Mouse (Mus musculus): Measurements from ENCODE around the gene Creg2. TPM values are rescaled to one million over a fixed set of nuclear protein-coding genes. Genes with fewer than 3 reads are reported as not detected.

Creg2 gene
- polyA plus RNA-seq, 1 experiment from 2014 or later, result 9.3 TPM

DNA sequence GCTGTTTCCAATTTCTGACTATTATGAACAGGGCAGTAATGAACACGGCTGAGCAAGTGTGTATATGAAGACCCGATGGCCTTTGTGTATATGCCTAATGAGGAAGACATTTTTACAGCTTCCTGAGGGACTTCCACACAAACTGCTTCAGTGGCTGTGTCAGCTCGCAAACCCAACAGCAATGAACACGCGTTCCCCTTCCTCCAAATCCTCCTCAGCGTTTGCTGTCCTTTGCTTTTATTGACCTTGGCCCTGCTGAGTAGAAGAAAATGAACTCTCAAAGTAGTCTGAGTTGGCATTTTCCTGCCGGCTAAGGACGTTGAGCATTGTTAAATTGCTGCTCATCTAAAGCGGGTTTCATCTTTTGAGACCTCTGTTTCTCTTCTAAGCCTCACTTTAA is 65.9 kb downstream of the Creg2 start:
- no peaks in the 10 kb centered on the region for H3K27me3 ChIP-seq (replicated peaks)
- no peaks in the 10 kb centered on the region for H3K9me3 ChIP-seq
- 89% methylated on average over 9 of the region's 9 CpGs for WGBS
- no peak overlapping the region for H3K4me3 ChIP-seq
- H3K9ac ChIP-seq, result no peak overlapping the region
- no peak overlapping the region for H3K4me2 ChIP-seq
- H3K4me1 ChIP-seq, result no peaks in the 10 kb centered on the region
- no peak for ATAC-seq (replicated peaks)
- H3K36me3 ChIP-seq (replicated peaks), result no peaks in the 10 kb centered on the region
- no peak overlapping the region for H3K27ac ChIP-seq

DNA sequence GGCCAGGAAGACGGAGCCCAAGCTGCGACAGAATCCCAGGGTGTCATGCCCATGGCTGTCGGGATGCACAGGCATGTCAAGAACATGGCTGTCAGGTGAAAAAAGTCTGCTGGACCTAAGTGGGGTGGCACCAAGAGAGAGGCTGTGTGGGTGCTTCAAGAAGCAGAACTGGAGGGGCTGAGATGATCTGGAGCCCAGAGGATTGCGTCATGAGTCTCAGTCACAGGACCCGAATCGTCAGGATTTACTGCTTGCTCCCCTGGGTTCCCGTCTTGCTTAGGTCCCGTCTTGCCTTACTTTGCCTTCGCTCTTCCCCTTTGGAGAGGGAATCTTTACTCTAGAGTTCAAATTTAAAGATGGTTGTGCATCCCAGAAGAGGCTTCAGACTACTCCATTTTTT is 68.1 kb downstream of the Creg2 start:
- Histone ChIP-seq H3K9me3 (no peaks in the 10 kb centered on the region), H3K4me1 (no peaks in the 10 kb centered on the region), H3K27ac (no peak overlapping the region), H3K4me3 (no peak overlapping the region), H3K36me3 (replicated peaks) (no peaks in the 10 kb centered on the region), H3K27me3 (replicated peaks) (no peaks in the 10 kb centered on the region), H3K9ac (no peak overlapping the region), H3K4me2 (no peak overlapping the region)
- 92% methylated on average over 9 of the region's 9 CpGs for WGBS
- ATAC-seq (replicated peaks), result no peak

- ATAC-seq (replicated peaks), result no peak
- Histone ChIP-seq H3K9me3 (no peaks in the 10 kb centered on the region), H3K4me1 (peaks cover 6% of the 10 kb centered on the region), H3K27ac (no peak overlapping the region), H3K9ac (no peak overlapping the region), H3K4me2 (no peak overlapping the region), H3K36me3 (replicated peaks) (no peaks in the 10 kb centered on the region), H3K4me3 (no peak overlapping the region), H3K27me3 (replicated peaks) (no peaks in the 10 kb centered on the region)
- WGBS, result 79% methylated on average over 2 of the region's 3 CpGs
Measured at GRCm38 (mm10) chr1:39581215-39581614, 70.1 kb downstream of the Creg2 start.

DNA sequence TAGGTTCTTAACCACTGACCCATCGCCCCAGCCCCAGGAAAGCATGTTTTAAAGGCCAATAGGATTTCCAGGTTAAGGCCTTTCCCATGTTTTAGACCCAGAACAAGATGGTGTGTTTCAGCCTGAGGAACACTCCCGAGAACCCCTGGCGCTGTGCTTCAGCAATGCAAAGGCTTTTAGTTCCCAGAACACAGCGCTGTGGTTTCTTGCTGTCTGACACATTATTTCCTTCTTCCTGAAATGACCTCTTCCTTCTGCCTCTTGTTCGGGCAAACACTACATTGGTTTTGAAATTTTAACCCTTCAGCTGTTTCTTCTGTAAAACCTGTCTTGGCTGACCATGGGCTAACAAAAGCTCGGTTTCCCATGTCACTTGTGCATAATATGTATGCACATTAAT is 72.1 kb downstream of the Creg2 start:
- Histone ChIP-seq H3K9ac (no peak overlapping the region), H3K9me3 (no peaks in the 10 kb centered on the region), H3K4me3 (no peak overlapping the region), H3K36me3 (replicated peaks) (no peaks in the 10 kb centered on the region), H3K4me2 (no peak overlapping the region), H3K27ac (no peak overlapping the region), H3K4me1 (peaks cover 22% of the 10 kb centered on the region), H3K27me3 (replicated peaks) (no peaks in the 10 kb centered on the region)
- WGBS, result 79% methylated on average over 6 of the region's 6 CpGs
- ATAC-seq (replicated peaks), result no peak

DNA sequence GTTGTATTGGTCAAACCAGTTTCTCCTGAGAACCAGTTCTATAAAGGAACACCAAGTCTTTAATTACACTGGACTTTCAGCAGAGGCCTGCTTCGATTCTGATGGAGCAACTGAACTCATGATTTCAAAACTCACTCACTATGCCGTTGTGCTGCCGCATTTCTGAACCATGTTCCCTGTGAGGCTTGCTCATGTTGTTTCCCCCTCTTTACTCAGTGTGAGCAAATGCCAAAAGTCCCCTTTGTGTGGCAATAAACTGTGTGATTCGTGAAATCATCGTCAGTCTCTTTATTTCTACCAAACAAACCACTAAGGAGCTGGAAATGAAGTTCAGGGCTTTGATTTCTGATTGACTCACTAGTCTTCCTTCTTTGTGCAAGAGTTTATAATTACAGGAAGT is 72.8 kb downstream of the Creg2 start:
- H3K9ac ChIP-seq, result no peak overlapping the region
- H3K36me3 ChIP-seq (replicated peaks), result no peaks in the 10 kb centered on the region
- H3K27ac ChIP-seq, result no peak overlapping the region
- H3K4me2 ChIP-seq, result no peak overlapping the region
- 88% methylated on average over 5 of the region's 5 CpGs for WGBS
- H3K4me1 ChIP-seq, result peaks cover 24% of the 10 kb centered on the region
- no peak overlapping the region for H3K4me3 ChIP-seq
- no peaks in the 10 kb centered on the region for H3K27me3 ChIP-seq (replicated peaks)
- ATAC-seq (replicated peaks), result no peak
- H3K9me3 ChIP-seq, result no peaks in the 10 kb centered on the region

GRCm38 (mm10) chr1:39577253-39577705 is 74.0 kb downstream of the Creg2 start, which contains the start of gene Rnf149:
Gene Rnf149 (minus strand): TSS chr1:39577405.
- H3K4me3 ChIP-seq, result peak within 1 kb of the TSS; percentile 94
- peak within 1 kb of the TSS; percentile 76 for H3K4me2 ChIP-seq
- peak within 1 kb of the TSS; percentile 98 for H3K27ac ChIP-seq
- H3K9me3 ChIP-seq, result no peaks in the 10 kb centered on the region
- peak; percentile 96 for ATAC-seq (replicated peaks)
- no peaks in the 10 kb centered on the region for H3K27me3 ChIP-seq (replicated peaks)
- H3K36me3 ChIP-seq (replicated peaks), result no peaks in the 10 kb centered on the region
- H3K9ac ChIP-seq, result peak within 1 kb of the TSS; percentile 93
- under 1% methylated on average over 49 of the region's 49 CpGs for WGBS
- H3K4me1 ChIP-seq, result peaks cover 24% of the 10 kb centered on the region

- ATAC-seq (replicated peaks), result peak; percentile 91
- H3K9ac ChIP-seq, result peak overlapping the region; percentile 93
Measured at GRCm38 (mm10) chr1:39576431-39577243, 74.6 kb downstream of the Creg2 start.

GRCm38 (mm10) chr1:39575778-39576375 is 75.4 kb downstream of the Creg2 start:
- H3K27ac ChIP-seq, result peak overlapping the region; percentile 98

More at GRCm38 (mm10) chr1:39576431-39577243, 74.6 kb downstream of the Creg2 start:
- Histone ChIP-seq H3K4me3 (peak overlapping the region; percentile 94), H3K4me2 (peak overlapping the region; percentile 76), H3K27ac (peak overlapping the region; percentile 98), H3K9me3 (no peaks in the 10 kb centered on the region), H3K4me1 (peaks cover 24% of the 10 kb centered on the region), H3K36me3 (replicated peaks) (no peaks in the 10 kb centered on the region), H3K27me3 (replicated peaks) (no peaks in the 10 kb centered on the region)
- WGBS, result under 1% methylated on average over 80 of the region's 88 CpGs

DNA sequence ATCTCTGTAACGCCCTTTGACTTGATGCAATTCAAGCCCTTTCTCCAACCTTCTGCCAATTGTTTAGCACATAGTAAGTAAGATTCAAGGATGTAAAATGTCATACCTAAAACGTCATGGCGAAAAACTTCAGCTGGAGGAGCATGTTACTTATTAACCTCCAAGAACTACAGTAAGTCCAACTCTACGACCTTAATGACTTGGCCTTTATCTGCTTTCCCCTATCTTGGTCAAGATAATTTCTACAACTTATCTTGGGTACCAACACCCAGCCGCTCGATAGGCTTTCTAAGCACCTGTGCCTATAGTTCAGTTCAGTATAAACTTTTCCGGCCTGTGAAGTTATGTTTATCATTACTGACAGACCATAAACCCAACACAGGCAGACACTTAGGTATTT is 77.4 kb downstream of the Creg2 start:
- Histone ChIP-seq H3K4me1 (peaks cover 24% of the 10 kb centered on the region), H3K27me3 (replicated peaks) (no peaks in the 10 kb centered on the region), H3K27ac (no peak overlapping the region), H3K4me2 (no peak overlapping the region), H3K9ac (no peak overlapping the region), H3K9me3 (no peaks in the 10 kb centered on the region), H3K36me3 (replicated peaks) (no peaks in the 10 kb centered on the region), H3K4me3 (no peak overlapping the region)
- WGBS, result 94% methylated on average over 7 of the region's 7 CpGs
- ATAC-seq (replicated peaks), result no peak

More at GRCm38 (mm10) chr1:39575778-39576375, 75.4 kb downstream of the Creg2 start:
- 21% methylated on average over 8 of the region's 8 CpGs for WGBS
- Histone ChIP-seq H3K9ac (peak overlapping the region; percentile 93), H3K27me3 (replicated peaks) (no peaks in the 10 kb centered on the region), H3K4me1 (peaks cover 24% of the 10 kb centered on the region), H3K36me3 (replicated peaks) (no peaks in the 10 kb centered on the region), H3K4me2 (peak overlapping the region; percentile 76), H3K9me3 (no peaks in the 10 kb centered on the region), H3K4me3 (peak overlapping the region; percentile 94)
- ATAC-seq (replicated peaks), result no peak

GRCm38 (mm10) chr1:39571653-39572052 is 79.6 kb downstream of the Creg2 start:
- Histone ChIP-seq H3K9ac (no peak overlapping the region), H3K9me3 (no peaks in the 10 kb centered on the region), H3K4me1 (peaks cover 18% of the 10 kb centered on the region), H3K4me3 (no peak overlapping the region), H3K27me3 (replicated peaks) (no peaks in the 10 kb centered on the region), H3K4me2 (no peak overlapping the region), H3K36me3 (replicated peaks) (no peaks in the 10 kb centered on the region), H3K27ac (no peak overlapping the region)
- ATAC-seq (replicated peaks), result no peak
- 74% methylated on average over 6 of the region's 6 CpGs for whole genome bisulfite sequencing

Measured in midbrain, embryonic 15.5 days (tissue).